Mouse (Mus musculus): ENCODE results near the gene Numb.

GRCm38 (mm10) chr12:83764044-83764365 is 157.7 kb downstream of the Numb start:
- TF ChIP-seq CTCF (IDR thresholded peaks at IDR 0.05; ENCODE audit: control insufficient read depth, insufficient read depth, insufficient replicate concordance, low read depth, low read length): no peak
- no peak for TF ChIP-seq POLR2A (IDR thresholded peaks at IDR 0.05; ENCODE audit: control insufficient read depth, low read depth, low read length)

Measured in testis, adult 2 months (tissue).